Mouse (Mus musculus) cerebellum, adult 2 months (tissue): Measurements from ENCODE around the gene Bmpr2.

Experiments
- CTCF ChIP-seq: fragments of 200-500 bp; IDR thresholded peaks from 2 replicates; pipeline ENCODE4 v1.5.1; 2011; ENCODE audit warnings: low read depth, mild to moderate bottlenecking, control low read depth, low read length, moderate library complexity, borderline replicate concordance; ENCODE audit not compliant: insufficient read depth
- POLR2A ChIP-seq: fragments of 200-500 bp; IDR thresholded peaks from 2 replicates; pipeline ENCODE4 v1.6.1; 2011; ENCODE audit warnings: low read length, control low read depth, borderline replicate concordance; ENCODE audit not compliant: insufficient read depth

GRCm38 (mm10) chr1:59763781-59764251 is 616 bp downstream of the Bmpr2 start:
- TF ChIP-seq CTCF, result no peak
- TF ChIP-seq POLR2A, result no peak
